Comparison of ENCODE assay signal across 20 mouse cellular contexts in the genomic region with DNA sequence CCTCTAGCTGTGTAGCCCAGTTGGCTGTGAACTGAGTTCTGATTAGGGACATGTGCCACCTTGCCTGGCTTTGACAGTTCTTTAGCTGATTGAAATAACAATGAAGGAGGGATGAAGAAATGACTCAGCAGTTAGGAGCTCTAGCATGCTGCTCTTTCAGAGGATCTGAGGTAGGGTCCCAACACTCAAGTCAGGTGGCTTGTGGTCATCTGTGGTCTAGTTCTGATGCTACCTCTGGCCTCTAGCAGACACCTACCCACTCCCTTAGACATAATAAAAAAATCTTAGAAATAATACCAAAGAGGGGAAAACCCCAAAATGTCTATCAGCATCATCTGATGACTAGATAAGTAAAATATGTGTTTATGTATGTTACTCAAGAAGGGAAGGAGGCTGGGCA. TPM values are rescaled to one million over a fixed set of nuclear protein-coding genes. Genes with fewer than 3 reads are reported as not detected.
A peak's percentile ranks its signal among the peaks of the same experiment; 100 is the strongest.
DNase-seq lines count a peak whose midpoint lies in the region; ATAC-seq lines count a peak whose summit lies in the region.
"Had no signal": no experiment of that assay in that cellular context is flagged by ENCODE, and none has a peak within 500 bp of the region (broad histone marks: within the 10 kb centered on the region; RNA-seq: fewer than 3 reads in every experiment).

No protein-coding gene starts in this region.

- peak; percentile 42 for DNase-seq in 3T3-L1 (ENCODE audit: low read depth, low spot score)
- DNase-seq in CD4-positive, CD25-positive, alpha-beta regulatory T cell, adult 2 months (ENCODE audit: low read depth, low spot score) = peak; percentile 36
- peak; percentile 11 for DNase-seq in Muller cell, postnatal 12 days (ENCODE audit: inconsistent ontology term)
- DNase-seq in spleen, postnatal 10 days (ENCODE audit: low spot score in 2 of 2) = no peak
- no peak for DNase-seq in kidney, postnatal 25 days
- DNase-seq in frontal cortex, adult 2 months (ENCODE audit: extremely low spot score in 1 of 2, low spot score in 1 of 2) = no peak
- DNase-seq: adrenal gland, postnatal 14 days; cerebellum, adult 9-10 months; heart, postnatal 36 days; kidney, adult 8-10 months; kidney, postnatal 14 days; lung, postnatal 36 days; thymus, adult 2 months; thymus, postnatal 4 days had no signal

- ATAC-seq in inflammation-experienced regulatory T-cells, adult 6 months = peak; percentile 60
- ATAC-seq: forebrain, embryonic 15.5 days; intestine, embryonic 15.5 days; midbrain, embryonic 16.5 days had no signal

RNA-seq across cellular contexts. Expression of a gene that starts 8.1 kb away (rescaled TPM):
- polyA plus RNA-seq in inflammation-experienced regulatory T-cells, adult 6 months (2017; shearing (Covaris generic)) = 10 to 100 TPM; 20.8 to 95.9 (median 58.2) TPM
- 213 and 222 TPM in 2 replicates for polyA plus RNA-seq in frontal cortex, adult 2 months (2012; rRNA removed)

RNA-seq across cellular contexts. Expression of a gene that starts 14.2 kb away (rescaled TPM):
- not detected for polyA plus RNA-seq in inflammation-experienced regulatory T-cells, adult 6 months (2017; shearing (Covaris generic))
- polyA plus RNA-seq in frontal cortex, adult 2 months (2012; rRNA removed) = 7.1 and 7.7 TPM in 2 replicates
- polyA plus RNA-seq: forebrain, embryonic 15.5 days; neural tube, embryonic 14.5 days had no signal

RNA-seq across cellular contexts. Expression of a gene that starts 18.1 kb away (rescaled TPM):
- under 1 TPM in 1 of 3 experiments, not detected in 2; 0.73 TPM for polyA plus RNA-seq in inflammation-experienced regulatory T-cells, adult 6 months (2017; shearing (Covaris generic))
- 1.5 and 2.8 TPM in 2 replicates for polyA plus RNA-seq in frontal cortex, adult 2 months (2012; rRNA removed)
- polyA plus RNA-seq: myocyte had no signal

RNA-seq across cellular contexts. Expression of a gene that starts 24.7 kb away (rescaled TPM):
- polyA plus RNA-seq in inflammation-experienced regulatory T-cells, adult 6 months (2017; shearing (Covaris generic)) = under 1 TPM; 0.35 to 0.89 (median 0.82) TPM
- polyA plus RNA-seq in frontal cortex, adult 2 months (2012; rRNA removed) = 6.1 and 8.2 TPM in 2 replicates

RNA-seq across cellular contexts. Expression of a gene that starts 27.5 kb away (rescaled TPM):
- polyA plus RNA-seq in inflammation-experienced regulatory T-cells, adult 6 months (2017; shearing (Covaris generic)) = not detected
- 0.18 and 0.34 TPM in 2 replicates for polyA plus RNA-seq in frontal cortex, adult 2 months (2012; rRNA removed)
- polyA plus RNA-seq: myocyte had no signal

Comparison
In these comparisons a context has a peak if more than half of its experiments do, and no peak if none do; other contexts are left out.
1. DNase-seq: peak in 3T3-L1 (single experiment), CD4-positive, CD25-positive, alpha-beta regulatory T cell, adult 2 months (single experiment) and Muller cell, postnatal 12 days (single experiment); none in spleen, postnatal 10 days (0 of 2), kidney, postnatal 25 days (0 of 2) and frontal cortex, adult 2 months (0 of 2).